Mouse (Mus musculus): ENCODE data around the gene Unc93a2. TPM values are rescaled to one million over a fixed set of nuclear protein-coding genes. Genes with fewer than 3 reads are reported as not detected.
"Not testable (repeated sequence)": the region's sequence is repeated elsewhere in the genome, so short reads cannot be mapped to it uniquely, and the experiment has no call there.

Unc93a2 gene
- polyA plus RNA-seq (2015; fragmentation: Nextera tagmentation; extraction: Ambion mirVana), result 0.13 TPM in 1 of 2 replicates, not detected in the other

DNA sequence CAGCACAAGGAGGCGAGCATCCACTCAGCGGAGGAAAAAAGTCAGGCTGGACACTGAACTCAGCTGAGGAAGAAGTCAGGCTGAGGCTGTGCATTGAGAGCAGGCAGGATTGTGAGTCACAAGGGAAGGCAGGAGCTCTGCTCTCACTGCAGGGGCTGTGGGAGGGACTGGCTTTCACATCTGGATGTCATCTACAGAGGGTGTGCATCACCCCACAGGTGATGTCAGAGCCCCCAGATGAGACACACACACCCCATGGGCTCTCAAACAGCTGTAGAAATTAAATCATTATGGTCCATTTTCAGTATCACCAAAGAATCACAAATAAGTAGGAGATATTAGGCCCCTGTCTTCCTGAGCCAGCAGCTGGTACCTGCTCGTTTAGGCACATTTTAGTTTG is at the start of gene Unc93a2:
TSS of gene Unc93a2 (minus strand) at position 101 of the 400 bp plus-strand sequence.
- not testable (repeated sequence) for H3K36me3 ChIP-seq (ENCODE audit: control insufficient read depth, insufficient read depth, low read length); H3K27ac ChIP-seq (ENCODE audit: low read length); H3K4me3 ChIP-seq (ENCODE audit: low read length); H3K9me3 ChIP-seq (ENCODE audit: control insufficient read depth, low read length); H3K9ac ChIP-seq (ENCODE audit: low read depth, low read length); ATAC-seq; H3K4me2 ChIP-seq (ENCODE audit: low read depth, low read length); H3K4me1 ChIP-seq (ENCODE audit: control insufficient read depth, insufficient read depth, low read length); H3K27me3 ChIP-seq (replicated peaks; ENCODE audit: control insufficient read depth, insufficient read depth, low read length)
- WGBS, result 76% methylated on average over 3 of the region's 3 CpGs

DNA sequence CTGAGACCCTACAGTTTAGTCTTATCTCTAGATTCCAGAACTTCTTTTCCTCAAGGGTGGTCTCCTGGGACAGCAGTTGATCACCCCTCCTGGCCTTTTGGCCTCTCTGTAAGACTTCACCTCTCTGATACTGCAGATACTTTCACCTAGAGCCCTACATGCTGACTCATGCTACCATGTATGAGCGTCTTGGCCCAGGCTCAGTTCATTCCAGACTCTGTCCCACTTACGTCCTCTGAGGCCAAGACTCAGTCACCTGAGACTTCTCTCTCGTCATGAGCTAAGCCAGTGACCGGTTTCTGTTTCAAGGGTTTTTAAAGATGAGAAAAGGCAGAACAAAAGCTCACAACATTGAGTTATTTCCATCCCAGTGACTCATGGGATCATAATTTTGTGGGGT is 48.9 kb upstream of the Unc93a2 start:
- not testable (repeated sequence) for H3K27me3 ChIP-seq (replicated peaks; ENCODE audit: control insufficient read depth, insufficient read depth, low read length); H3K27ac ChIP-seq (ENCODE audit: low read length); H3K9ac ChIP-seq (ENCODE audit: low read depth, low read length); H3K36me3 ChIP-seq (ENCODE audit: control insufficient read depth, insufficient read depth, low read length); H3K9me3 ChIP-seq (ENCODE audit: control insufficient read depth, low read length); H3K4me3 ChIP-seq (ENCODE audit: low read length); H3K4me2 ChIP-seq (ENCODE audit: low read depth, low read length); ATAC-seq; H3K4me1 ChIP-seq (ENCODE audit: control insufficient read depth, insufficient read depth, low read length)
- WGBS, result 74% methylated on average over 4 of the region's 4 CpGs

DNA sequence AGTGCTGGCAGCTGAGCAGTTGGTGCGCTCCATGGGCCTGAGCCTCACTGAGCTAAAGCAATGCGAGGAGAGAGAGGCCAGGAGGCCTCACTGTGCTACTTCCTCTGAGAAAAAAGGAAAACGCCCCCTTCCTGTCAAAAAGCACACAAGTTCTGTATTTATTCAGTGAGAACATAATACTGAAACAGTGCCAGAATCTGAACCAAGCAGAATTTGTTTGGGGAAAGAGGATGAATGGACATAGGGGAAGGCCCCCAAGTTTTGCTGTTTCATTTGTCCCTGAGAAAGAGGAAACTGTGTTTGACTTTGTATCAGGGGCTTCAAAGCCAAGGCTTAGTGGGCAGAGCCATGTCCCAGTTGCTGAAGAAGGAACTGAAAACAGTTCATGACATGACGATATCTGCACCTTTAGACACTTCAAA is 45.0 kb upstream of the Unc93a2 start:
- H3K9ac ChIP-seq (ENCODE audit: low read depth, low read length); ATAC-seq; H3K36me3 ChIP-seq (ENCODE audit: control insufficient read depth, insufficient read depth, low read length); H3K27ac ChIP-seq (ENCODE audit: low read length); H3K27me3 ChIP-seq (replicated peaks; ENCODE audit: control insufficient read depth, insufficient read depth, low read length); H3K4me3 ChIP-seq (ENCODE audit: low read length); H3K4me2 ChIP-seq (ENCODE audit: low read depth, low read length); H3K9me3 ChIP-seq (ENCODE audit: control insufficient read depth, low read length); H3K4me1 ChIP-seq (ENCODE audit: control insufficient read depth, insufficient read depth, low read length): not testable (repeated sequence)
- WGBS, result 64% methylated on average over 4 of the region's 4 CpGs

DNA sequence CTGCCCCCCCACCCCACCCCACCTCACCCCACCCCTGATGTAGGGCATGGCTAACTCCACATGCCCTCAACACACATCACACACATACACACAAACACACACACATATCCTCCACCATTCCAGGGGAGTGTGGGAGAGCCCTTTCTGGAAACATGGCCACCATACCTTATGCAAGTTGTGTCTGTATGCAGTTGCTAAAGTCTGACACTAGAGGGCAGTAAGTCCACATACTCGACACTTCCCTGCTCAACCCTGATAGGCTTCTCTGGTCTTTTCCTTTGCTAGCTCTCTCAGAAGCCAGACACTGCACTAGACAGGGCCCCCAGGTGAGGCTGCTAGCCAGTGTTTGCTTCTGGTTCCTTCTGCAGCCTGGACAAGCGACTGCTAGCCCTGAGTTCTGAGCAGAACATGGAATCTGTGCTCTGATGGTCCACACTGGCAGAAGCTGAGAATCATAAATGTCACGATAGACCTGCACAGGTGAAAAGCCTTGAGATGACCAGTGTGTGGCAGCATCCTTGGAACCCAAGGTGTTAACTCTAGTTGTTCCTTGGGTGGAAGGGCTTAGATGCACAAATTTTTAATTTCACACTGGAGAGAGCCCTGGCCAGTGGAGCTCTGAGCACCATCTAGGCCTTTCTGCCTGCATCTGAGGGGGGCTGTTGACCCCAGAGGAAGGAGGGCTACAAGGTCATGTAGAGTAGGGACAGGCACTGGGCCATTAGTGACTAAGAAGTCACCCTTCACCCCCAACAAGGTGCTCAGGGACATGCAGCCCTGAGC is 35.1 kb upstream of the Unc93a2 start:
- not testable (repeated sequence) for H3K9ac ChIP-seq (ENCODE audit: low read depth, low read length); H3K4me1 ChIP-seq (ENCODE audit: control insufficient read depth, insufficient read depth, low read length); H3K4me3 ChIP-seq (ENCODE audit: low read length); H3K4me2 ChIP-seq (ENCODE audit: low read depth, low read length); H3K36me3 ChIP-seq (ENCODE audit: control insufficient read depth, insufficient read depth, low read length); H3K9me3 ChIP-seq (ENCODE audit: control insufficient read depth, low read length); H3K27ac ChIP-seq (ENCODE audit: low read length); H3K27me3 ChIP-seq (replicated peaks; ENCODE audit: control insufficient read depth, insufficient read depth, low read length)
- 0% methylated on average over 2 of the region's 3 CpGs for WGBS
- ATAC-seq, result peak; percentile 68; the same call in 1 of the 2 replicates

DNA sequence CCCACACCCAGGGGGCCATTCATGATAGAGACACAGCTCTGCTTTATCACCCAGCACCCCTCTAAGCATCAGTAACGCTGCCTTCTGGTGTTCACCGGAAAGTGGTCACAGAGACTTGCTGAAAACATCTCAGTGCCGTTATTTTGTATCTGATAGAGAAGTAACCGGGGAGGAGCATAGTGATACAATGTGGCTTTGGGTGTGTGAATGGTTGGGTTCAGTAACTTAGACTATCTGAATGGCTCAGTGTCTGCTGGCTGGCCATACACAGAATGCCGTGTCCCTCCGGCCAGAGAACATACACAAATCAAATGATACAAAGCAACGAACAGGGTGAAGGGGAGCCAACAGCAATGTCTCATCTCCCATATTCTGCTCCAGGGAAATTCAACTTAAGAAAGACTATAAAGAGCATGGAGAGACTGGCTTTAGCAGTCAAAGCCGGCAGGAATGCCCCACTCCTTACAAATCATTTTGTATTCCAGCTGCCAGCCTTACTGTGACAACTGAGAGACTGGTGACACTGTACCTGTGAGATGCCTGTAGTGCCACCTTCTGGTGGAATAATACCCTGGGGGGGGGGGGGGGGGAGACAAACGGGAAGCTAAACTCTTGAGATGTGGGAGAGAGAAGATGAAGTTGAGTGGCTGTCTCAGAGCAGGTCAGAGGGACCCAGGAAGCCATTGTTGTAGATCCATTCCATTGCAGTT is 29.5 kb upstream of the Unc93a2 start:
- not testable (repeated sequence) for H3K27ac ChIP-seq (ENCODE audit: low read length); H3K9me3 ChIP-seq (ENCODE audit: control insufficient read depth, low read length); H3K4me3 ChIP-seq (ENCODE audit: low read length); H3K4me1 ChIP-seq (ENCODE audit: control insufficient read depth, insufficient read depth, low read length); H3K36me3 ChIP-seq (ENCODE audit: control insufficient read depth, insufficient read depth, low read length); H3K4me2 ChIP-seq (ENCODE audit: low read depth, low read length); H3K27me3 ChIP-seq (replicated peaks; ENCODE audit: control insufficient read depth, insufficient read depth, low read length); H3K9ac ChIP-seq (ENCODE audit: low read depth, low read length); ATAC-seq
- 89% methylated on average over 7 of the region's 9 CpGs for WGBS

DNA sequence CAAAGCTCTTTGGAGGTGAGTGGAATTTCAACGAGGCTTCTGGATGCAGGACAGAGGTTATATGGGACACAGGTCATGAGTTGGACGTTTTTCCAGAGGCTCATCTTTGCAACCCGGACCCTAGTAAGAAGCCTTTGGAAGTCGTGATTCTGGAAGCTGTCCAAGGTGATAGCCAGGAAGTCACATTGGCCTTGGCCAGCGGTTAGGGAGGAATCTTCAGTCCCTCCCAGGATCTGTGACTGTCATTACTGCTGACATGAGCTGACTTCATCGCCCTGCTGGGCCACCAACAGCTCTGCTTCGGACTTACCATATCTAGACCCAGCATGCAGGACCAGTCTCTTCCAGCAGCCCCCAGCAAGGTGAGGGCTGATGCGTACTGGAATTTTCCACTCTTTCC is 28.1 kb upstream of the Unc93a2 start:
- not testable (repeated sequence) for ATAC-seq; H3K27me3 ChIP-seq (replicated peaks; ENCODE audit: control insufficient read depth, insufficient read depth, low read length); H3K4me3 ChIP-seq (ENCODE audit: low read length); H3K36me3 ChIP-seq (ENCODE audit: control insufficient read depth, insufficient read depth, low read length); H3K9me3 ChIP-seq (ENCODE audit: control insufficient read depth, low read length); H3K4me1 ChIP-seq (ENCODE audit: control insufficient read depth, insufficient read depth, low read length); H3K4me2 ChIP-seq (ENCODE audit: low read depth, low read length); H3K9ac ChIP-seq (ENCODE audit: low read depth, low read length); H3K27ac ChIP-seq (ENCODE audit: low read length)
- WGBS, result 83% methylated on average over 8 of the region's 8 CpGs

DNA sequence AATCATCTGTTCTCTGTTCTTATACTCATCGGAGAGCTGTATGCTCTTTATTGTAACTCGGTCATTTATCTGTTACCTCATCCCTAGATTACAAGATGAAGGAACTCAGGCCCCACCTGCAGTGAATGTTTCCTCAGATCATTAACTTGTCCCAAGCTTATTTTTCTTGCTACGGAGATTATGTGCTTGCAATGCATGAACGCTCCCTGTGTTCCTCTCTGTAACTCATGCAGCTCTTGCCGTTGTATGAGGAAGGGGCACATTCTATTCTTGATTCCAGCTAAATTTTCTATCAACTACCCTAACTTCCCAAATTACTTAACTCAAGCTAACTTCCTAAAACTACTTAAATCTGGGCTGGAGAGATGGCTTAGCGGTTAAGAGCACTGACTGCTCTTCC is 14.5 kb upstream of the Unc93a2 start:
- H3K4me1 ChIP-seq (ENCODE audit: control insufficient read depth, insufficient read depth, low read length); H3K27me3 ChIP-seq (replicated peaks; ENCODE audit: control insufficient read depth, insufficient read depth, low read length); H3K9me3 ChIP-seq (ENCODE audit: control insufficient read depth, low read length); H3K9ac ChIP-seq (ENCODE audit: low read depth, low read length); H3K27ac ChIP-seq (ENCODE audit: low read length); H3K4me3 ChIP-seq (ENCODE audit: low read length); H3K4me2 ChIP-seq (ENCODE audit: low read depth, low read length); H3K36me3 ChIP-seq (ENCODE audit: control insufficient read depth, insufficient read depth, low read length); ATAC-seq: not testable (repeated sequence)
- 83% methylated on average over 6 of the region's 6 CpGs for WGBS

DNA sequence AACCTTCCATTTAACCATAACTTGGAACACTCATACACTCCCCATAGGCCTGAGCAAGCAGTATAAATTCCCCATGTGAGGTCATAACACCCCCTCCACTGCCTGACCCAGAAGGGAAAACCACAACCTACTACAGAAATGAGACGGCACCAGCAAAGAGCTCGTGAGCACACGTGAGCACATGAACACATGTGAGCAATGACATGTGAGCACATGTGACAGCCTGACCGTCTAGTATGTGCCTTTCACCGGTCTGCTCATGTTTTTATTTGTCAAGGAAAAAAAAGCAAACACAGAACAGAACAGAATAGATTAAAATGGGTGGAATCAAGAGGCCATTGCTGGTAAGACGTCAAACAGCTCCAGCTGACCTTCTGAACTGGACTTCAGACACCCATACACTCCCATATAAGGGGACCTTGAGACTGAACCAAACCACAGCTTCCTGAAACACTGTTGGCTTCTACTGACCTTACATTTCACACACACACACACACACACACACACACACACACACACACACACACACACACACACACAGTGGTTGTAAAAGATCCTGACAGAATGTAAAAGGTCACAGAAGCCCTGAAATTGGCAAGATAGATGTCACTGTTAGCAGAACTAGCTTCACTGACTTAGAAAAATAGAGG is 13.1 kb upstream of the Unc93a2 start:
- not testable (repeated sequence) for H3K27ac ChIP-seq (ENCODE audit: low read length); H3K4me2 ChIP-seq (ENCODE audit: low read depth, low read length); H3K4me1 ChIP-seq (ENCODE audit: control insufficient read depth, insufficient read depth, low read length); H3K9me3 ChIP-seq (ENCODE audit: control insufficient read depth, low read length); H3K36me3 ChIP-seq (ENCODE audit: control insufficient read depth, insufficient read depth, low read length); H3K4me3 ChIP-seq (ENCODE audit: low read length); H3K27me3 ChIP-seq (replicated peaks; ENCODE audit: control insufficient read depth, insufficient read depth, low read length); H3K9ac ChIP-seq (ENCODE audit: low read depth, low read length)
- WGBS, result 73% methylated on average over 6 of the region's 6 CpGs
- peak; percentile 56; the same call in 1 of the 2 replicates for ATAC-seq

DNA sequence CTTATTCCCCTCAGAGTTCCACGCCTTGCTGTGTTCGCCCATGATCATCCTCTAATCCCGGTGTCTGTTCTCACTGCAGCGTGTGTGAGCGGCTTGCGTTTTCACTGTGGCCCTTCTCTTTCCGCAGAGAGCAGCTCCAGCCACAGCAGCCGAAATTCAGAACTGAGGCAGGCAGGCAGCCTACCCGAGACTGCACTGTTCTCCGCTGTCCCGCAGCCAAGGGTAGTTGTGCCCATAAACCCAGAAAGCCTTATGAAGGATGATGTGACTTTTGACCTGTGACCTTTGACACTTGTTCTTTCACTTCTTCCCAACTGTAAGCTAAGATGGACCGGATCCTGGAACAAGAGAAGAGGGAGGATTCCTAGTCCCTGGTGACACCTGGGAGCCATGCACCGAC is 11.8 kb upstream of the Unc93a2 start:
- WGBS, result 74% methylated on average over 9 of the region's 13 CpGs
- H3K27me3 ChIP-seq (replicated peaks; ENCODE audit: control insufficient read depth, insufficient read depth, low read length); H3K9ac ChIP-seq (ENCODE audit: low read depth, low read length); ATAC-seq; H3K9me3 ChIP-seq (ENCODE audit: control insufficient read depth, low read length); H3K4me2 ChIP-seq (ENCODE audit: low read depth, low read length); H3K4me1 ChIP-seq (ENCODE audit: control insufficient read depth, insufficient read depth, low read length); H3K4me3 ChIP-seq (ENCODE audit: low read length); H3K27ac ChIP-seq (ENCODE audit: low read length); H3K36me3 ChIP-seq (ENCODE audit: control insufficient read depth, insufficient read depth, low read length): not testable (repeated sequence)
